ENCODE assay signal across 13 mouse cellular contexts in the genomic region with DNA sequence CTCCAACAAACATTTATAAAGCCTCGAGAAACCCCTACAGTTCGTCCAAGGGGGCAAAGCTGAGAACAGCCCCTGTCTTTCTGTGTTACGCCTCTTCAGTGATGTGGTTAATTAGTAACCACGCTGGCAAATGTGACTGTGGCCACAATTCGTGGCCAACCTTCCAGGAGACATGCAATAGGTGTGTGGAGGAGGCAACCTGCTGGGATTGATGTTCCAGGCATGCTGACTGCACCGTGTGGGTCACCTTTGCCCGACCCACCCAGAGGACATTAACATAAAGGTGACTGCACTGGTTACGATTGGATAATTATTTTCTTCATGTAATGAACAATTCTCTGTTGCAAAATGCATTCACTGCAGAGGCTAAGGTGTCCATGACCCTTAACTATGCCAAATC.
DNase-seq lines count a peak whose midpoint lies in the region; ATAC-seq lines count a peak whose summit lies in the region.
"Had no signal": no experiment of that assay in that cellular context is flagged by ENCODE, and none has a peak within 500 bp of the region (broad histone marks: within the 10 kb centered on the region; RNA-seq: fewer than 3 reads in every experiment).

No protein-coding gene starts in this region.

- H3K9me3 ChIP-seq in embryonic facial prominence, embryonic 14.5 days (ENCODE audit: control insufficient read depth, low read length): peaks cover 6% of the 10 kb centered on the region
- no peaks in the 10 kb centered on the region for H3K9me3 ChIP-seq in liver, embryonic 15.5 days (replicated peaks)
- H3K9me3 ChIP-seq in hindbrain, embryonic 13.5 days: 0 out of 2 replicates have a peak, but pooled peaks cover 2% of the 10 kb centered on the region

- H3K27me3 ChIP-seq in embryonic facial prominence, embryonic 14.5 days (replicated peaks; ENCODE audit: control insufficient read depth, insufficient read depth, low read length): no peaks in the 10 kb centered on the region
- H3K27me3 ChIP-seq in liver, embryonic 15.5 days: no peaks in the 10 kb centered on the region
- no peaks in the 10 kb centered on the region for H3K27me3 ChIP-seq in hindbrain, embryonic 13.5 days

- H3K4me2 ChIP-seq in embryonic facial prominence, embryonic 14.5 days (ENCODE audit: low read depth, low read length): no peak overlapping the region
- H3K4me2 ChIP-seq in liver, embryonic 15.5 days: peak overlapping the region; percentile 31
- no peak overlapping the region for H3K4me2 ChIP-seq in hindbrain, embryonic 13.5 days

- no peak overlapping the region for H3K9ac ChIP-seq in embryonic facial prominence, embryonic 14.5 days (ENCODE audit: low read depth, low read length)
- H3K9ac ChIP-seq in liver, embryonic 15.5 days: no peak overlapping the region
- H3K9ac ChIP-seq in hindbrain, embryonic 13.5 days: no peak overlapping the region

- DNase-seq in embryonic facial prominence, embryonic 14.5 days (ENCODE audit: low spot score): no peak
- peak; percentile 78 for DNase-seq in kidney, adult 11 months
- DNase-seq in kidney, postnatal 36 days: peak; percentile 60 to 86
- no peak for DNase-seq in layer of hippocampus, postnatal 10 days (ENCODE audit: low spot score in 2 of 2)
- DNase-seq in gastrocnemius, postnatal 4 days (ENCODE audit: low spot score in 2 of 2): no peak
- DNase-seq in layer of hippocampus, postnatal 14 days (ENCODE audit: low spot score in 2 of 2): no peak
- DNase-seq: cerebellum, postnatal 36 days; lung, postnatal 36 days; right cerebral cortex, adult 18-20 months had no signal

- 67% methylated on average over 8 of the region's 8 CpGs for WGBS in embryonic facial prominence, embryonic 14.5 days
- WGBS in liver, embryonic 15.5 days (ENCODE audit: insufficient replicate concordance): 66% methylated on average over 8 of the region's 8 CpGs
- 66% methylated on average over 8 of the region's 8 CpGs for WGBS in hindbrain, embryonic 13.5 days

- peaks cover 28% of the 10 kb centered on the region for H3K4me1 ChIP-seq in embryonic facial prominence, embryonic 14.5 days (ENCODE audit: control insufficient read depth, insufficient read depth, low read length)
- H3K4me1 ChIP-seq in liver, embryonic 15.5 days (replicated peaks): peaks cover 72% of the 10 kb centered on the region
- peaks cover 21% of the 10 kb centered on the region for H3K4me1 ChIP-seq in hindbrain, embryonic 13.5 days (replicated peaks)

- no peak overlapping the region for H3K4me3 ChIP-seq in embryonic facial prominence, embryonic 14.5 days (ENCODE audit: low read depth, low read length)
- H3K4me3 ChIP-seq in liver, embryonic 15.5 days (replicated peaks): no peak overlapping the region
- no peak overlapping the region for H3K4me3 ChIP-seq in hindbrain, embryonic 13.5 days
- H3K4me3 ChIP-seq: left cerebral cortex, adult 2 months had no signal

- H3K36me3 ChIP-seq in embryonic facial prominence, embryonic 14.5 days (ENCODE audit: control insufficient read depth, insufficient read depth, low read length): peaks cover 2% of the 10 kb centered on the region
- peaks cover 56% of the 10 kb centered on the region for H3K36me3 ChIP-seq in liver, embryonic 15.5 days (replicated peaks)
- peaks cover 4% of the 10 kb centered on the region for H3K36me3 ChIP-seq in hindbrain, embryonic 13.5 days

- ATAC-seq in embryonic facial prominence, embryonic 14.5 days (ENCODE audit: low read depth): no peak
- ATAC-seq in liver, embryonic 15.5 days (ENCODE audit: insufficient read depth): peak; percentile 73
- no peak for ATAC-seq in hindbrain, embryonic 13.5 days (ENCODE audit: low FRiP score)
- ATAC-seq: hindbrain, postnatal 0 days had no signal

- peak overlapping the region; percentile 87; the same call in 1 of the 2 replicates for H3K27ac ChIP-seq in embryonic facial prominence, embryonic 14.5 days (replicated peaks; ENCODE audit: low read depth, low read length)
- peak overlapping the region; percentile 67 for H3K27ac ChIP-seq in liver, embryonic 15.5 days (replicated peaks)
- no peak overlapping the region for H3K27ac ChIP-seq in hindbrain, embryonic 13.5 days
- H3K27ac ChIP-seq: hindbrain, postnatal 0 days; left cerebral cortex, adult 2 months had no signal

Comparison
In these comparisons a context has a peak if more than half of its experiments do, and no peak if none do; other contexts are left out.
1. DNase-seq: peak in kidney, adult 11 months (single experiment) and kidney, postnatal 36 days (2 of 2); none in embryonic facial prominence, embryonic 14.5 days (single experiment), layer of hippocampus, postnatal 10 days (0 of 2), gastrocnemius, postnatal 4 days (0 of 2) and layer of hippocampus, postnatal 14 days (0 of 2).